In genomic region chr8:121326164-121326910, GRCm38 (mm10) we compare ENCODE assay signal across 10 mouse cellular contexts.
A peak's percentile ranks its signal among the peaks of the same experiment; 100 is the strongest.
DNase-seq lines count a peak whose midpoint lies in the region; ATAC-seq lines count a peak whose summit lies in the region.
"Had no signal": no experiment of that assay in that cellular context is flagged by ENCODE, and none has a peak within 500 bp of the region (broad histone marks: within the 10 kb centered on the region; RNA-seq: fewer than 3 reads in every experiment).

No protein-coding gene starts in this region.

- no peaks in the 10 kb centered on the region for H3K9me3 ChIP-seq in hindbrain, embryonic 10.5 days
- no peaks in the 10 kb centered on the region for H3K9me3 ChIP-seq in hindbrain, embryonic 13.5 days
- H3K9me3 ChIP-seq in embryonic facial prominence, embryonic 12.5 days = no peaks in the 10 kb centered on the region
- no peaks in the 10 kb centered on the region for H3K9me3 ChIP-seq in limb, embryonic 10.5 days (replicated peaks)
- no peaks in the 10 kb centered on the region for H3K9me3 ChIP-seq in stomach, embryonic 14.5 days (ENCODE audit: control insufficient read depth, low read depth, low read length)
- no peaks in the 10 kb centered on the region for H3K9me3 ChIP-seq in midbrain, embryonic 16.5 days (replicated peaks; ENCODE audit: control insufficient read depth, low read length, poor library complexity, severe bottlenecking)
- H3K9me3 ChIP-seq: forebrain, embryonic 13.5 days had no signal

- peak; percentile 47 for DNase-seq in hindbrain, embryonic 10.5 days (ENCODE audit: low spot score)
- DNase-seq in limb, embryonic 10.5 days (ENCODE audit: low spot score) = peak; percentile 63
- no peak for DNase-seq in spleen, adult 18-20 months
- DNase-seq: cerebellum, postnatal 14 days; lung, postnatal 14 days had no signal

- H3K4me2 ChIP-seq in hindbrain, embryonic 13.5 days = no peak overlapping the region
- no peak overlapping the region for H3K4me2 ChIP-seq in embryonic facial prominence, embryonic 12.5 days (replicated peaks)
- H3K4me2 ChIP-seq in stomach, embryonic 14.5 days (replicated peaks; ENCODE audit: low read depth, low read length) = no peak overlapping the region; the same call in 1 of the 2 replicates
- no peak overlapping the region for H3K4me2 ChIP-seq in midbrain, embryonic 16.5 days (ENCODE audit: low read length)
- H3K4me2 ChIP-seq: forebrain, embryonic 13.5 days had no signal

- no peak overlapping the region for H3K4me3 ChIP-seq in hindbrain, embryonic 10.5 days
- no peak overlapping the region for H3K4me3 ChIP-seq in hindbrain, embryonic 13.5 days
- no peak overlapping the region for H3K4me3 ChIP-seq in embryonic facial prominence, embryonic 12.5 days
- H3K4me3 ChIP-seq in limb, embryonic 10.5 days = no peak overlapping the region
- no peak overlapping the region for H3K4me3 ChIP-seq in stomach, embryonic 14.5 days (ENCODE audit: low read depth, low read length)
- no peak overlapping the region for H3K4me3 ChIP-seq in midbrain, embryonic 16.5 days (ENCODE audit: low read depth, low read length)
- H3K4me3 ChIP-seq: forebrain, embryonic 13.5 days had no signal

- H3K4me1 ChIP-seq in hindbrain, embryonic 10.5 days (replicated peaks) = peaks cover 27% of the 10 kb centered on the region
- H3K4me1 ChIP-seq in hindbrain, embryonic 13.5 days (replicated peaks) = no peaks in the 10 kb centered on the region; the same call in 1 of the 2 replicates
- H3K4me1 ChIP-seq in embryonic facial prominence, embryonic 12.5 days = peaks cover 16% of the 10 kb centered on the region
- H3K4me1 ChIP-seq in limb, embryonic 10.5 days = peaks cover 48% of the 10 kb centered on the region
- peaks cover 11% of the 10 kb centered on the region for H3K4me1 ChIP-seq in stomach, embryonic 14.5 days (ENCODE audit: control insufficient read depth, insufficient read depth, low read length)
- H3K4me1 ChIP-seq in midbrain, embryonic 16.5 days (ENCODE audit: control insufficient read depth, insufficient read depth, low read length) = no peaks in the 10 kb centered on the region

- no peak overlapping the region for H3K9ac ChIP-seq in hindbrain, embryonic 13.5 days
- 0 out of 2 replicates have a peak overlapping the region, but pooled peaks have one; percentile 2 for H3K9ac ChIP-seq in embryonic facial prominence, embryonic 12.5 days
- no peak overlapping the region for H3K9ac ChIP-seq in stomach, embryonic 14.5 days (replicated peaks; ENCODE audit: low read depth, low read length)
- H3K9ac ChIP-seq in midbrain, embryonic 16.5 days (ENCODE audit: low read depth, low read length) = no peak overlapping the region
- H3K9ac ChIP-seq: forebrain, embryonic 13.5 days had no signal

- H3K27ac ChIP-seq in hindbrain, embryonic 10.5 days = peak overlapping the region; percentile 79
- no peak overlapping the region for H3K27ac ChIP-seq in hindbrain, embryonic 13.5 days
- H3K27ac ChIP-seq in embryonic facial prominence, embryonic 12.5 days = peak overlapping the region; percentile 89
- peak overlapping the region; percentile 87 for H3K27ac ChIP-seq in limb, embryonic 10.5 days
- H3K27ac ChIP-seq in stomach, embryonic 14.5 days (ENCODE audit: low read length) = peak overlapping the region; percentile 39
- H3K27ac ChIP-seq in midbrain, embryonic 16.5 days (ENCODE audit: low read length) = no peak overlapping the region
- H3K27ac ChIP-seq: forebrain, embryonic 13.5 days had no signal

- no peaks in the 10 kb centered on the region for H3K27me3 ChIP-seq in hindbrain, embryonic 10.5 days (ENCODE audit: insufficient read depth, poor library complexity, severe bottlenecking)
- H3K27me3 ChIP-seq in hindbrain, embryonic 13.5 days = no peaks in the 10 kb centered on the region
- no peaks in the 10 kb centered on the region for H3K27me3 ChIP-seq in embryonic facial prominence, embryonic 12.5 days
- H3K27me3 ChIP-seq in limb, embryonic 10.5 days (ENCODE audit: low read depth, poor library complexity, severe bottlenecking) = peaks cover 3% of the 10 kb centered on the region; the same call in 1 of the 2 replicates
- H3K27me3 ChIP-seq in stomach, embryonic 14.5 days (ENCODE audit: control insufficient read depth, insufficient read depth, low read length) = no peaks in the 10 kb centered on the region
- no peaks in the 10 kb centered on the region for H3K27me3 ChIP-seq in midbrain, embryonic 16.5 days (ENCODE audit: control insufficient read depth, insufficient read depth, low read depth, low read length)
- H3K27me3 ChIP-seq: forebrain, embryonic 13.5 days had no signal

- H3K36me3 ChIP-seq in hindbrain, embryonic 10.5 days = no peaks in the 10 kb centered on the region
- no peaks in the 10 kb centered on the region for H3K36me3 ChIP-seq in hindbrain, embryonic 13.5 days
- no peaks in the 10 kb centered on the region for H3K36me3 ChIP-seq in embryonic facial prominence, embryonic 12.5 days
- no peaks in the 10 kb centered on the region for H3K36me3 ChIP-seq in limb, embryonic 10.5 days
- no peaks in the 10 kb centered on the region for H3K36me3 ChIP-seq in stomach, embryonic 14.5 days (ENCODE audit: control insufficient read depth, insufficient read depth, low read length)
- H3K36me3 ChIP-seq in midbrain, embryonic 16.5 days (ENCODE audit: control insufficient read depth, insufficient read depth, low read length) = no peaks in the 10 kb centered on the region

- no peak for ATAC-seq in hindbrain, embryonic 13.5 days (ENCODE audit: low FRiP score)
- ATAC-seq in embryonic facial prominence, embryonic 12.5 days (ENCODE audit: insufficient number of reproducible peaks, insufficient read depth, low FRiP score, low TSS enrichment) = peak; percentile 70; the same call in 1 of the 2 replicates
- peak; percentile 48; the same call in 1 of the 2 replicates for ATAC-seq in stomach, embryonic 14.5 days (ENCODE audit: insufficient number of reproducible peaks, insufficient read depth, low FRiP score, low read depth)
- ATAC-seq in midbrain, embryonic 16.5 days = no peak
- ATAC-seq: forebrain, embryonic 13.5 days had no signal

- 53% methylated on average over 18 of the region's 18 CpGs for whole genome bisulfite sequencing in hindbrain, embryonic 10.5 days
- 60% methylated on average over 18 of the region's 18 CpGs for WGBS in hindbrain, embryonic 13.5 days
- 22% methylated on average over 18 of the region's 18 CpGs for WGBS in embryonic facial prominence, embryonic 12.5 days
- 60% methylated on average over 18 of the region's 18 CpGs for WGBS in limb, embryonic 10.5 days
- 40% methylated on average over 18 of the region's 18 CpGs for WGBS in stomach, embryonic 14.5 days
- WGBS in midbrain, embryonic 16.5 days = 59% methylated on average over 18 of the region's 18 CpGs

Comparison
In these comparisons a context has a peak if more than half of its experiments do, and no peak if none do; other contexts are left out.
1. H3K27ac ChIP-seq: peak in hindbrain, embryonic 10.5 days (single experiment), embryonic facial prominence, embryonic 12.5 days (single experiment), limb, embryonic 10.5 days (single experiment) and stomach, embryonic 14.5 days (single experiment); none in hindbrain, embryonic 13.5 days (single experiment) and midbrain, embryonic 16.5 days (single experiment).
2. DNase-seq: peak in hindbrain, embryonic 10.5 days (single experiment) and limb, embryonic 10.5 days (single experiment); none in spleen, adult 18-20 months (0 of 2).
3. ATAC-seq: peak in embryonic facial prominence, embryonic 12.5 days (single experiment) and stomach, embryonic 14.5 days (single experiment); none in hindbrain, embryonic 13.5 days (single experiment) and midbrain, embryonic 16.5 days (single experiment).